Mouse (Mus musculus) stomach, postnatal 0 days (tissue): ENCODE results near the gene Krt8.

Experiments used
- CTCF ChIP-seq: IDR thresholded peaks from 2 replicates; pipeline ENCODE4 v1.5.1; 2016; ENCODE audit warnings: antibody characterized with exemption, low read depth, mild to moderate bottlenecking, moderate library complexity
- EP300 ChIP-seq: optimal IDR thresholded peaks from 2 replicates; pipeline ENCODE3; 2016; ENCODE audit warnings: antibody characterized with exemption

GRCm38 (mm10) chr15:102040277-102040676, 36.0 kb upstream of the Krt8 start:
- TF ChIP-seq CTCF (no peak), EP300 (no peak)
